Mouse (Mus musculus) G1E (cell line): ENCODE data around the gene Ecm1.

ENCODE experiments used
- CTCF ChIP-seq: IDR thresholded peaks from 2 replicates; pipeline ENCODE4 v1.5.1; 2012; ENCODE audit warnings: low read depth, low read length, inconsistent platforms, mixed read lengths
- GATA1 ChIP-seq: IDR thresholded peaks from 2 replicates; pipeline ENCODE4 v1.6.1; 2012; ENCODE audit warnings: borderline replicate concordance, low read length, inconsistent platforms, mixed read lengths
- GATA2 ChIP-seq: IDR thresholded peaks from 2 replicates; pipeline ENCODE4 v1.6.1; 2012; ENCODE audit warnings: low read depth, low read length, inconsistent platforms, borderline replicate concordance
- POLR2AphosphoS5 ChIP-seq: IDR thresholded peaks from 2 replicates; pipeline ENCODE4 v1.6.1; 2012; ENCODE audit warnings: low read depth, low read length, inconsistent platforms; ENCODE audit not compliant: insufficient replicate concordance

DNA sequence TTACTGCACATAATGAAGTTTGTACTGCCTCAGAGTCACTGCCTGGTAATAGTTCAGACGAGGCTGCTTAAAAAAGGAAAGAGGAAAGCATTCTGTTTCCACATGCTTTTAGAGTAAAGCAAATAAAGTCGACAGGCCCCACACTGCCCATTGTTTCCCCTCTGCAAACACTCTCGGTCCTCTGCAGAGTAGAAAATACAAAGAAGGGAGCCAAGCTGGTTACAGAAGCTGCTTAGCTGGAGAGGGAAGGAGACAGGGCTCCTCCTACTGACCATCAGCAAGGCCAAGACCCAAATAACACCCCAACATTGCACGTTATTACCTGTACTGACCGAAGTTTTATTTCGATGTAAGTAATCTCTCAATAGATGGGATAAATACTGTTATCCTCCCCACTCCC lies 23.6 kb upstream of the Ecm1 start:
- TF ChIP-seq CTCF (no peak), POLR2AphosphoS5 (no peak), GATA1 (no peak), GATA2 (no peak)
